Mouse (Mus musculus): ENCODE measurements around the gene Ebf1. TPM values are rescaled to one million over a fixed set of nuclear protein-coding genes. Genes with fewer than 3 reads are reported as not detected.

The Ebf1 gene
- polyA plus RNA-seq, 1 experiment from 2014 or later = 3.6 TPM

DNA sequence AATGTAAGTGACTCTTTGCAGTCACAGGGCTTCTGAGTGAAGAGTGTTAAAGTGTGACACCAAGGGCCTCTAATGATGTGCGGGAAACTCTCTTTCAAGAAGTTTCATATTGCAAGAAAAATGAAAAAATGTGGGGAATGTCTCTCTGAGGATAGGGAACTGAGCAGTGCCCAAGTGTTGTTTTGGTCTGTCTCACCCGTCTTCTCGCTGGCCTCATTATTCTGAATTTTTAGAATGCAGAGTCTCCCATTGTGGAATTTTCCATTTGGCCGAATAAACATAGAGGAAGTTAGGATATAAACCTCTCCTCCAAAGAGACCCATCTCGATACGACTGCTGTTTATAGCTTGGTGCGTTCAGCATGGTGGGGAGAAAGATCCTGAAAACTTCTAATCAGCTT, 367.3 kb downstream of the Ebf1 start:
- WGBS = 43% methylated on average over 7 of the region's 7 CpGs
- Histone ChIP-seq H3K9ac (ENCODE audit: low read length) (no peak overlapping the region), H3K9me3 (ENCODE audit: control insufficient read depth, low read length) (no peaks in the 10 kb centered on the region), H3K27me3 (ENCODE audit: control insufficient read depth, insufficient read depth, low read length) (no peaks in the 10 kb centered on the region), H3K36me3 (ENCODE audit: control insufficient read depth, insufficient read depth, low read length) (no peaks in the 10 kb centered on the region), H3K4me1 (replicated peaks; ENCODE audit: control insufficient read depth, insufficient read depth) (no peaks in the 10 kb centered on the region), H3K4me3 (ENCODE audit: low read depth, low read length) (no peak overlapping the region), H3K27ac (replicated peaks) (no peak overlapping the region), H3K4me2 (replicated peaks; ENCODE audit: low read depth) (no peak overlapping the region)
- DNase-seq (ENCODE audit: low spot score) (no peak), ATAC-seq (ENCODE audit: low FRiP score, low TSS enrichment) (no peak)
- TF ChIP-seq CTCF (IDR thresholded peaks at IDR 0.05; ENCODE audit: low read depth) = no peak
- no peak for TF ChIP-seq EP300 (optimal IDR thresholded peaks at IDR 0.05)

DNA sequence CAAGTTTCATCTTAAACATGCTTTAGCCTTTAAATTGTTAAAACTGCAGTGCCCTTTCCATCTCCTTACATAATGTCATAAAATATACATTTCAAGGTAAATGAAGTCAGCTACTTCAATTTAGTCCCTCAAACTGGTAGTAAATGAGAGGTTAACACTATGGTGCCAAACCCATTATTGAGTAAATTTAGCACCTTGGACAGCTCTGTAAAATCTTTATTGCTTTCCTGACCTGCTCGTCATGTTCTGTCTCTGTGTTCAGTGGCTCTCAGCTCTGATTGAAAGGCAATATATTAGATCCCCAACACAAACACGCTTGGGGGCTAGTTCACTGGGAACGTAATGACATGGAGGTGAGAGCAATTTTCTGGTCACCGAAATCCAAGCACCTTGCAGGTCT, 370.7 kb downstream of the Ebf1 start:
- Histone ChIP-seq H3K9ac (ENCODE audit: low read length) (no peak overlapping the region), H3K27ac (replicated peaks) (no peak overlapping the region), H3K36me3 (ENCODE audit: control insufficient read depth, insufficient read depth, low read length) (no peaks in the 10 kb centered on the region), H3K27me3 (ENCODE audit: control insufficient read depth, insufficient read depth, low read length) (no peaks in the 10 kb centered on the region), H3K4me1 (replicated peaks; ENCODE audit: control insufficient read depth, insufficient read depth) (no peaks in the 10 kb centered on the region), H3K4me3 (ENCODE audit: low read depth, low read length) (no peak overlapping the region), H3K4me2 (replicated peaks; ENCODE audit: low read depth) (no peak overlapping the region), H3K9me3 (ENCODE audit: control insufficient read depth, low read length) (no peaks in the 10 kb centered on the region)
- ATAC-seq (ENCODE audit: low FRiP score, low TSS enrichment) (no peak), DNase-seq (ENCODE audit: low spot score) (no peak)
- 35% methylated on average over 4 of the region's 4 CpGs for WGBS
- no peak for TF ChIP-seq EP300 (optimal IDR thresholded peaks at IDR 0.05)
- TF ChIP-seq CTCF (IDR thresholded peaks at IDR 0.05; ENCODE audit: low read depth) = no peak

- no peak for ATAC-seq (ENCODE audit: low FRiP score, low TSS enrichment)
- Histone ChIP-seq H3K9me3 (ENCODE audit: control insufficient read depth, low read length) (no peaks in the 10 kb centered on the region), H3K4me2 (replicated peaks; ENCODE audit: low read depth) (no peak overlapping the region), H3K4me1 (replicated peaks; ENCODE audit: control insufficient read depth, insufficient read depth) (no peaks in the 10 kb centered on the region), H3K4me3 (ENCODE audit: low read depth, low read length) (no peak overlapping the region), H3K27ac (replicated peaks) (no peak overlapping the region), H3K36me3 (ENCODE audit: control insufficient read depth, insufficient read depth, low read length) (no peaks in the 10 kb centered on the region), H3K27me3 (ENCODE audit: control insufficient read depth, insufficient read depth, low read length) (no peaks in the 10 kb centered on the region), H3K9ac (ENCODE audit: low read length) (no peak overlapping the region)
- DNase-seq (ENCODE audit: low spot score) = no peak
- TF ChIP-seq EP300 (optimal IDR thresholded peaks at IDR 0.05) (no peak), CTCF (IDR thresholded peaks at IDR 0.05; ENCODE audit: low read depth) (no peak)
- 51% methylated on average over 5 of the region's 5 CpGs for WGBS
Measured at GRCm38 (mm10) chr11:45002681-45003286, 385.7 kb downstream of the Ebf1 start.

- no peak for TF ChIP-seq CTCF (IDR thresholded peaks at IDR 0.05; ENCODE audit: low read depth)
- TF ChIP-seq EP300 (optimal IDR thresholded peaks at IDR 0.05) = no peak
- H3K27me3 ChIP-seq (ENCODE audit: control insufficient read depth, insufficient read depth, low read length) = no peaks in the 10 kb centered on the region
- no peaks in the 10 kb centered on the region for H3K4me1 ChIP-seq (replicated peaks; ENCODE audit: control insufficient read depth, insufficient read depth)
- H3K4me3 ChIP-seq (ENCODE audit: low read depth, low read length) = no peak overlapping the region
- WGBS = 63% methylated on average over 9 of the region's 9 CpGs
- no peak overlapping the region for H3K9ac ChIP-seq (ENCODE audit: low read length)
- ATAC-seq (ENCODE audit: low FRiP score, low TSS enrichment) (no peak), DNase-seq (ENCODE audit: low spot score) (no peak)
- no peak overlapping the region for H3K4me2 ChIP-seq (replicated peaks; ENCODE audit: low read depth)
- no peak overlapping the region for H3K27ac ChIP-seq (replicated peaks)
- H3K9me3 ChIP-seq (ENCODE audit: control insufficient read depth, low read length) = no peaks in the 10 kb centered on the region
- no peaks in the 10 kb centered on the region for H3K36me3 ChIP-seq (ENCODE audit: control insufficient read depth, insufficient read depth, low read length)
Measured at GRCm38 (mm10) chr11:45003716-45004437, 386.8 kb downstream of the Ebf1 start.

DNA sequence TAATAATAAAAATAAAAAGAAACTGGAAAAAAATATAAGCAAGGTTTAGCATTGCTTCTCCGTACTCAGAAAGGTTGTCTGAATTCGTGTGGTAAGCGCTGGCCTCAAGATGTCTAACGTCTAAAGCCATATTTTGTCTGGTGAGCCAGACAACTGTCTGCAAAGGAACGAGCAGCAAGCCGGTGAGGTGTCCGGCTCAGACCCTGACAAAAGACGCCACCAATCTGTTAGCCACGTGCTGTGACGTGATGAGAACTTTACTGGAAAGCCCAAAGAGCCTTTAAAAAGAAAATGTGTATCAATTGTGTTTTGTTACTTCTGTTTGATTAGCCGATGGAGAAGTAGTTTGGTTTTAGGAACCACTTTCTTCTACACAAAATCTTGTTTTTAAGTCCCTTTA, 390.2 kb downstream of the Ebf1 start:
- Histone ChIP-seq H3K4me3 (ENCODE audit: low read depth, low read length) (no peak overlapping the region), H3K36me3 (ENCODE audit: control insufficient read depth, insufficient read depth, low read length) (no peaks in the 10 kb centered on the region), H3K27ac (replicated peaks) (no peak overlapping the region), H3K9ac (ENCODE audit: low read length) (no peak overlapping the region), H3K9me3 (ENCODE audit: control insufficient read depth, low read length) (no peaks in the 10 kb centered on the region), H3K4me2 (replicated peaks; ENCODE audit: low read depth) (no peak overlapping the region), H3K4me1 (replicated peaks; ENCODE audit: control insufficient read depth, insufficient read depth) (no peaks in the 10 kb centered on the region), H3K27me3 (ENCODE audit: control insufficient read depth, insufficient read depth, low read length) (no peaks in the 10 kb centered on the region)
- WGBS = 84% methylated on average over 11 of the region's 11 CpGs
- ATAC-seq (ENCODE audit: low FRiP score, low TSS enrichment) (no peak), DNase-seq (ENCODE audit: low spot score) (no peak)
- TF ChIP-seq CTCF (IDR thresholded peaks at IDR 0.05; ENCODE audit: low read depth) (no peak), EP300 (optimal IDR thresholded peaks at IDR 0.05) (no peak)

- Histone ChIP-seq H3K36me3 (ENCODE audit: control insufficient read depth, insufficient read depth, low read length) (no peaks in the 10 kb centered on the region), H3K4me1 (replicated peaks; ENCODE audit: control insufficient read depth, insufficient read depth) (no peaks in the 10 kb centered on the region), H3K9ac (ENCODE audit: low read length) (no peak overlapping the region), H3K27ac (replicated peaks) (no peak overlapping the region), H3K4me2 (replicated peaks; ENCODE audit: low read depth) (0 out of 2 replicates have a peak overlapping the region, but pooled peaks have one; percentile 18), H3K27me3 (ENCODE audit: control insufficient read depth, insufficient read depth, low read length) (no peaks in the 10 kb centered on the region), H3K4me3 (ENCODE audit: low read depth, low read length) (no peak overlapping the region), H3K9me3 (ENCODE audit: control insufficient read depth, low read length) (no peaks in the 10 kb centered on the region)
- TF ChIP-seq EP300 (optimal IDR thresholded peaks at IDR 0.05) (no peak), CTCF (IDR thresholded peaks at IDR 0.05; ENCODE audit: low read depth) (peak; percentile 97)
- WGBS = 5% methylated on average over 7 of the region's 7 CpGs
- DNase-seq (ENCODE audit: low spot score) = peak; percentile 76
- ATAC-seq (ENCODE audit: low FRiP score, low TSS enrichment) = no peak
Measured at GRCm38 (mm10) chr11:45008078-45008477, 391.0 kb downstream of the Ebf1 start.

All from stomach, postnatal 0 days (tissue).